Mouse (Mus musculus) heart, postnatal 10 days (tissue): ENCODE measurements around the gene Avpr2. TPM values are rescaled to one million over a fixed set of nuclear protein-coding genes. Genes with fewer than 3 reads are reported as not detected.

Source experiments
- DNase-seq, 2 experiments: peaks; one replicate each; pipeline ENCODE4 v3.0.0; 2021
- intact Hi-C: fragments of 180-260 bp; cut with DNase I; formaldehyde crosslinking; loops from one replicate; pipeline ENCODE4 v1.15.1; 2025
- total RNA-seq, 2 experiments: library from RNA; stranded (reverse); gene quantifications; 2 replicates each; pipeline ENCODE4 v1.2.3; 2021

Gene Avpr2
- total RNA-seq, 2 experiments from 2014 or later, result not detected

DNA sequence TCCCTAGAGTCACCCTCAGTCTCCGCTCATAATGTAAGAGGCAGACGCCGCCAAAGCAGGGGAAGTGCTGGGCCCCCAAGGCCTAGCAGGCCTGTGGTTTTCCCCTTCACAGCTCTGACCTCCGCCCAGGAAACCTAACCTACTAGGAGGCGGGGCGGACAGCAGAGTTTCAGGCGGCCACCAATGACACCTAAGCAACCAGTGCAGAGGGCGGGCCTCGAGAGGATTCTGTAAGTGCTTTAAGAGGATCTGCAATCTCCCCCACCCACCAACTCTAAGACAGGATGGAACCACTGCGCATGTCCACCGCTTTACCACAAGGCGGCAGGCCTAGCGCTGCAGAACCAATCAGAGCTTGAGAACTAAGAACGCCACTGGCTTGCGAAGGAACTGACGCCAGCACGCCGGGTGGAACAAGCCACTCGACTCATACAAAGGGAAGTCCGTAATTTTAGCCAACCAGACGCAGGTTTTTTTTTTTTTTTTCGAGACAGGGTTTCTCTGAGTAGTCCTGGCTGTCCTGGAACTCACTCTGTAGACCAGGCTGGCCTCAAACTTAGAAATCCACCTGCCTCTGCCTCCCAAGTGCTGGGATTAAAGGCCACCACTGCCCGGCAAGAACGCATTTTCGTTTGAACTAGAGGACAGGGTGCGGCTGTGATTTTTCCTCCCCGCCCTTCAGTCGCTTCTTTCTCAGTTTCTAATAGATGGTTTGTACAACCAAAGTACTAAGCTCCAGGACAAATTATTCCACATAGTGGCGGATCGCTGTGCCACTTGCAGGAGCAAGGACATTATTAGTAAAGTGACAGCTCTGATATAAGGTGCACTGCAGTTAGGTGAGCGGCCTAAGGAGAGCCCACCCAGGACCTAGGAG, 23.2 kb downstream of the Avpr2 start:
- DNase-seq, result peak; percentile 91 to 92
- intact Hi-C loops, result no loop called here

GRCm38 (mm10) chrX:73916945-73917344, 25.0 kb downstream of the Avpr2 start:
- intact Hi-C loops, result no loop called here
- no peak for DNase-seq

DNA sequence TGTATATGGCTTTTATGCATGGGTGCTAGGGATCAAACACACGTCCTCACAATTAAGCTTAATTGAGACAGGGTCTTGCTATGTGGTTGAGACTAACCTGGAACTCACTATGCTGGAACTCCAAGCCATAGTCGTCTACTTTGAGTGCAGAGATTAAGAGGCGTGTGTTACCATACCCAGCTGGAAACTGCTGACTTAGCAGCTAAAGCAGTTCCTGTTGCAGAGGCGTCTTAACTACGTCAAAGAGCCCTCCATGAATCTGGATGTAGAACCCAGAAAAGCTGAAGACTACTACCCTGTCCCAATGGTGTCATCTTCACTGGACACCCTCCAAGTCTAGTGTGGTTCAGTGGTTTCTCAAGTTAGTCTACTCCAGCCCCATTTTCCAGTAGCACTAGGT, 26.7 kb downstream of the Avpr2 start:
- no peak for DNase-seq
- intact Hi-C loops, result no loop called here

DNA sequence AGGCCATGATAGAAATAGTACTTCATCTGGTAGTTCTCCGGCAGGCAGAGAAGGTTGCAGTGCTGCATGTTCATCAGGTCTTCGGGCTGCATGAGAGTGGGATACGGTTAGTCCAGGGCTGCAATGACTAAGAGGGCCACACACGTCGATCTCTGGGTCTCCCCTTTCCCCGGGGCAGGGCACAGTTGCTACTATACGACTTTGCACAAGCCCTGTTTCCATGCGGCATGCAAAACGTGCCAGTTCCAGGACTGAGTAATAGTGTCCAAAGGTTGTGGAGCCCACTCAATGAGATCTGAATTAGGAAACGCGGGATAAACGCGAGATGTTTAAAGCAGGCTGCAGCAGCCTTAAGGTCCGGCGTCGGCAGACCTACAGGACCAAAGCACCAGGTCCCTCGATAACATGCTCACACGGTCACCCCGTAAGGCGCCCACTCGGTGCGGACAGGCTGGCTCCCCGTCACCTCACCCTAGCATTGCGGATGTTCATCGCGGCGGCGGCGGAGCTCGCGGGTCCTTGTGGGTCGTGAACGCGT, 29.5 kb downstream of the Avpr2 start:
- intact Hi-C loops, result loop anchor here (5.0 kb wide), 1 partner anchor 134 kb away; the partner anchor contains the start of genes Idh3g and Ssr4
- no peak for DNase-seq

DNA sequence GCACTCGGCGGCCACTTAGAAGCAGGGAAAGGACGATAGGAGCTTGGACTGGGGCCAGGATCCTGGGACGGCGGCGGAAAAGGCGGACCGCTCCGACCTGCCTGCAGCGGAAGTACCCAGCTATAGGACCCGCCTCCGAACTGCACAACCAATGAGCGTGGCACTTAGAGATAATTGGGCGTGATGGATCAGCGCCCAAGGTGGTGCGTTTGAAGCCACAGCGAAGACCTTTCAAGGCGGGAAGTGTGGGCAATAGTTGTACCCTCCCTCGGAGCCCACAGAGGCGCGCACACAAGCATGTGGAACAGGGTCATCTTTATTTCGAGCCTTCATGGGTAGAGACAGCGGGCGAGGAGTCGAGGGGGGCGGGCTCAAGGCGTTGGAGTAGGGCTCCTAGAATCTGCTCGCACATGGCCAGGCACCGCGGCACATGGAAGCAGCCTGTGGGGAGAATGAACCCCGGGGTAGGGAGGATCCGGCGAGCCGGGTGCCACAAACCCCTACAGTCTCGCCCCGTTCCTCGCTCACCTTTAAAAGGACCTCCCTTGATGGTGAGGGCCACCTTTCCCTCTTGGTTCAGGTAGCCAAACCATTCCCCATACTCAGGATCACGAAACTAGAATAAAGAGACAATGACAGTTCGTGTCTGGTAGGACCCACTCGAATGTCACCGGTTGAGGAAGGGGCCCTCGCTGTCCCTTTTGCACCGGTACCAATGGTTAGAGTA, 30.1 kb downstream of the Avpr2 start, which contains the start of the genes Arhgap4 and Naa10:
Gene Arhgap4 (minus strand): TSS at position 48 of the 727 bp plus-strand sequence.
Gene Naa10 (minus strand): TSS at position 122 of the 727 bp plus-strand sequence.
- peak; percentile 91 to 93 for DNase-seq
- intact Hi-C loops, result loop anchor here (5.0 kb wide), 1 partner anchor 135 kb away; the partner anchor contains the start of genes Idh3g and Ssr4

GRCm38 (mm10) chrX:73922550-73922882, 30.6 kb downstream of the Avpr2 start:
- intact Hi-C loops, result loop anchor here (5.0 kb wide), 1 partner anchor 135 kb away; the partner anchor contains the start of genes Idh3g and Ssr4
- DNase-seq, result no peak

DNA sequence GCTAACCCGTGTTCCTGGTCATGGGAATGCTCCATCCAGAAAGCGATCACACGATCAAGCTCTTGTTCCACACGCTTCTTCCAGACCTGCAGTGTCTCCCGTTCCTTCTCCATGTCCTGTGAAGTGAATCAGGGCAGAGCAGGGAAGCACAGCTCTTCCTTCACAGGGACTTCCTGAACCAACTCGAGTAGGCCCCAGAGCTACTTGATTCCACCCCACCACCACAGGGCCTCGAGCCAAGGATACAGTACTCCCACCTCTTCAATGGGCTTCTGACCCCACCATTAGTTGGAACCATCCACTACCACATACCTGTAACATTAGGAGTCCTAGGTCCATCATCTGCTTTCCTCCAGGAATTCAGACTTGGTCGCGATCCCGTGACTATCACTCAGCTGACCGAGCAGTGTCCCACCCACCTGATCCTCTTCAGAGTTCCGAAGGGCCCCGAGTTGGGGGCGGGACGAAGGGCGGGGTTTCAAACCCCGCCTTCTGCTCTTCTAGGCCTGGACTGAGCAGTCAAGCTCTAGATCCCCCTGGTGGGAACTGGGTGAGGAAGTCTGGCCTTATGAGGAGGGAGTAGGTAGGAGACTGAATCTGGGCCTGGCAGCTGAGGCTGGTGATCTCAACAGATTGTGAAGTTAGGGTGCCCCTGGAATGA, 38.6 kb downstream of the Avpr2 start, which contains the start of gene Renbp:
Gene Renbp (minus strand): TSS at position 449 of the 661 bp plus-strand sequence.
- intact Hi-C loops, result no loop called here
- DNase-seq, result peak; percentile 66 to 73

DNA sequence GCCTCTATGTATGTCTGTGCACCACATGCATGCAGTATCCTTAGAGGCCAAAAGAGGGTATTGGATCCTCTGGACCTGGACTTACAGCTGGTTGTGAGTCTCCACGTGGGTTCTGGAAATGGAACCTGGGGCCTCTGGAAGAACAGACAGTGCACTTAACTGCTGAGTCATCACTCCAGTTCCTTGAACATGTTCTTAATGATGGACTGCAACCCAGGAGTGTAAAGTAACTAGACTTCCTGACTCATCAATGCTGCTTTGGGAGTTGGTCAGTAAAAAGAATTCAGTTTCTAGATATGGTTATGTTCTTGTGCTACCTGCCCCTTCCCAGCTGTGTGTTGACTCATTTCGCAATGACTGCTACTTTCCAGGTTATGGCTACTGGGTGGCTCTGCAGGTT, 40.0 kb downstream of the Avpr2 start:
- DNase-seq, result no peak
- intact Hi-C loops, result no loop called here

DNA sequence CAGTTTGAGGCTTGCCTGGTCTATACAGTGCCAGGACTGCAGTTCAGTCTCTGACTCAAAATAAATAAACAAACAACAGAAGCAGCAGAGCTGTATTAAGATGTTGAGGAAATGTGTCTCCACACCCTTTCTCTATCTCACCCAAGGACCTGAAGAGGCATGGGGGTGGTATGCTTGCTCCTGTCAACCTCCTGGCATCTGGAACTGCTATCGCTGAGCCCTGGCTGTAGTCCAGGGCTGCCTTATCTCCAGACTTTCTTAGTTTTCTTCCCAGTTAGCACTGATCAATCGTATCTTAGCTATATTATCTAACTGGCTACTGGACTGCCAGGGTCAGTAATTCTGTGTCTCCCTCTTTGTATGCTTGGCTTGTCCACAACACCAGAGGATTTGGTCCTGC, 50.0 kb downstream of the Avpr2 start:
- DNase-seq, result no peak
- intact Hi-C loops, result loop anchor here (10.0 kb wide), 2 partner anchors 227 to 887 kb away; partner anchors contain the start of genes Abcd1 and Bcap31

DNA sequence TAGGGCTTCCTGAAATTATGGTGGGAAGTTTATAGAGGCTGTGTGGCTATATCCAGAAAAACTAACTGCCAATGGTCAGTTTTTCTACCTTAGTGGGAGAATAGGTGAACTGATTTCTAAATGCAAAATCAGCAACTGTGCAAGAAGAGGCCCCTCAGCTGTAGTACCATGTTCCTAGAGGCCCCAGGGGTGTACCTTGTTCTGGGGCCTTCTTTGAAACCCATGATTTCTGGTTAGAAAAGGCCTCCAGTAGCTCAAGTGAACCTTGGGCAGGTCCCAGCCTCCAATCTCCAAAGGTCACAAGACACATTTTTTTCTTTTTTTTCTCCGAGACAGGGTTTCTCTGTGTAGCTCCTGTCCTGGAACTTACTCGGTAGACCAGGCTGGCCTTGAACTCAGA, 50.4 kb downstream of the Avpr2 start:
- no peak for DNase-seq
- intact Hi-C loops, result loop anchor here (10.0 kb wide), 2 partner anchors 227 to 887 kb away; partner anchors contain the start of genes Abcd1 and Bcap31

Other genes with a start within 250 kb of the Avpr2 start
- gene Pnck, start 232.0 kb upstream of the Avpr2 start, total RNA-seq, result 1 to 10 TPM; 8.0 to 8.4 TPM
- gene Slc6a8, start 219.0 kb upstream of the Avpr2 start, total RNA-seq, result 100 to 1,000 TPM; 112 to 126 TPM
- gene Bcap31, start 175.9 kb upstream of the Avpr2 start, total RNA-seq, result 100 to 1,000 TPM in 1 of 2 experiments, 10 to 100 TPM in 1; 99.5 to 104 TPM
- 10 to 100 TPM; 23.9 to 28.4 TPM for gene Abcd1, start 175.5 kb upstream of the Avpr2 start, total RNA-seq
- under 1 TPM; 0.72 to 0.92 TPM for gene Plxnb3, start 135.0 kb upstream of the Avpr2 start, total RNA-seq
- gene Srpk3, start 117.7 kb upstream of the Avpr2 start, total RNA-seq, result 10 to 100 TPM; 36.0 to 43.6 TPM
- gene Idh3g, start 105.2 kb upstream of the Avpr2 start, total RNA-seq, result 100 to 1,000 TPM; 520 to 542 TPM
- gene Ssr4, start 105.1 kb upstream of the Avpr2 start, total RNA-seq, result 100 to 1,000 TPM; 103 TPM
- 1 to 10 TPM; 2.7 to 2.9 TPM for gene Pdzd4, start 67.1 kb upstream of the Avpr2 start, total RNA-seq
- gene L1cam, start 4.0 kb downstream of the Avpr2 start, total RNA-seq, result 1 to 10 TPM; 1.5 to 1.6 TPM
- gene Arhgap4, start 29.8 kb downstream of the Avpr2 start, total RNA-seq, result 1 to 10 TPM; 1.8 to 2.5 TPM
- 10 to 100 TPM; 60.1 to 69.0 TPM for gene Naa10, start 29.8 kb downstream of the Avpr2 start, total RNA-seq
- gene Renbp, start 38.7 kb downstream of the Avpr2 start, total RNA-seq, result 10 to 100 TPM; 14.2 to 14.9 TPM
- 10 to 100 TPM; 64.2 to 64.4 TPM for gene Hcfc1, start 74.3 kb downstream of the Avpr2 start, total RNA-seq
- gene Irak1, start 131.8 kb downstream of the Avpr2 start, total RNA-seq, result 10 to 100 TPM; 54.7 to 56.7 TPM
- gene Opn1mw, start 235.4 kb downstream of the Avpr2 start, total RNA-seq, result not detected
- gene Mecp2, start 243.3 kb downstream of the Avpr2 start, total RNA-seq, result 10 to 100 TPM; 32.9 to 34.3 TPM